8 mouse cellular contexts compared by ENCODE assay signal in genomic region chr8:3586993-3587390, GRCm38 (mm10). TPM values are rescaled to one million over a fixed set of nuclear protein-coding genes. Genes with fewer than 3 reads are reported as not detected.
DNase-seq lines count a peak whose midpoint lies in the region; ATAC-seq lines count a peak whose summit lies in the region.

TSS of gene Camsap3 (plus strand) at chr8:3587293.

- 0 out of 2 replicates have a peak, but pooled peaks have one; percentile 1 for ATAC-seq in embryonic facial prominence, embryonic 12.5 days (ENCODE audit: insufficient number of reproducible peaks, insufficient read depth, low FRiP score, low TSS enrichment)
- ATAC-seq in intestine, embryonic 14.5 days (replicated peaks; ENCODE audit: low FRiP score, low TSS enrichment, low read depth): no peak; the same call in 1 of the 2 replicates
- ATAC-seq in midbrain, embryonic 11.5 days (ENCODE audit: low FRiP score): no peak

- peak within 1 kb of the TSS; percentile 67; the same call in 1 of the 2 replicates for H3K27ac ChIP-seq in embryonic facial prominence, embryonic 12.5 days
- H3K27ac ChIP-seq in intestine, embryonic 14.5 days (ENCODE audit: low read depth): peak within 1 kb of the TSS; percentile 81
- H3K27ac ChIP-seq in midbrain, embryonic 11.5 days (ENCODE audit: low read depth, low read length): no peak within 1 kb of the TSS; the same call in 1 of the 2 replicates

- peak within 1 kb of the TSS; percentile 72 for H3K9ac ChIP-seq in embryonic facial prominence, embryonic 12.5 days
- peak within 1 kb of the TSS; percentile 68 for H3K9ac ChIP-seq in intestine, embryonic 14.5 days (ENCODE audit: low read length)
- H3K9ac ChIP-seq in midbrain, embryonic 11.5 days (ENCODE audit: low read length): peak within 1 kb of the TSS; percentile 89

- no peak for DNase-seq in layer of hippocampus, adult 18-20 months (ENCODE audit: low spot score in 2 of 2)
- DNase-seq in layer of hippocampus, adult 9-11 months: no peak
- no peak for DNase-seq in intestine, embryonic 14.5 days (ENCODE audit: low spot score)
- no peak for DNase-seq in midbrain, embryonic 11.5 days (ENCODE audit: low spot score, missing footprints)
- DNase-seq in thymus, postnatal 36 days: no peak
- DNase-seq in kidney, postnatal 36 days: no peak
- no peak for DNase-seq in frontal cortex, postnatal 25 days (ENCODE audit: low spot score in 2 of 2)

- peaks cover 14% of the 10 kb centered on the region for H3K27me3 ChIP-seq in embryonic facial prominence, embryonic 12.5 days
- H3K27me3 ChIP-seq in intestine, embryonic 14.5 days (replicated peaks; ENCODE audit: control insufficient read depth, insufficient read depth, low read length): peaks cover 12% of the 10 kb centered on the region
- H3K27me3 ChIP-seq in midbrain, embryonic 11.5 days (ENCODE audit: control insufficient read depth, insufficient read depth, low read length): peaks cover 3% of the 10 kb centered on the region

- no peaks in the 10 kb centered on the region for H3K36me3 ChIP-seq in embryonic facial prominence, embryonic 12.5 days
- no peaks in the 10 kb centered on the region for H3K36me3 ChIP-seq in intestine, embryonic 14.5 days (ENCODE audit: control insufficient read depth, insufficient read depth, low read length)
- H3K36me3 ChIP-seq in midbrain, embryonic 11.5 days (ENCODE audit: control insufficient read depth, insufficient read depth, low read length): no peaks in the 10 kb centered on the region

- peak within 1 kb of the TSS; percentile 72 for H3K4me3 ChIP-seq in embryonic facial prominence, embryonic 12.5 days
- H3K4me3 ChIP-seq in intestine, embryonic 14.5 days (ENCODE audit: low read depth, low read length): peak within 1 kb of the TSS; percentile 63
- peak within 1 kb of the TSS; percentile 83 for H3K4me3 ChIP-seq in midbrain, embryonic 11.5 days (ENCODE audit: low read depth, low read length)

- peaks cover 4% of the 10 kb centered on the region; the same call in 1 of the 2 replicates for H3K4me1 ChIP-seq in embryonic facial prominence, embryonic 12.5 days
- no peaks in the 10 kb centered on the region for H3K4me1 ChIP-seq in intestine, embryonic 14.5 days (replicated peaks; ENCODE audit: control insufficient read depth, insufficient read depth, low read length)
- no peaks in the 10 kb centered on the region for H3K4me1 ChIP-seq in midbrain, embryonic 11.5 days (ENCODE audit: control insufficient read depth, insufficient read depth, low read length)

- 11% methylated on average over 7 of the region's 7 CpGs for WGBS in embryonic facial prominence, embryonic 12.5 days
- 2% methylated on average over 7 of the region's 7 CpGs for WGBS in intestine, embryonic 14.5 days
- 5% methylated on average over 7 of the region's 7 CpGs for WGBS in midbrain, embryonic 11.5 days

- peak within 1 kb of the TSS; percentile 97 for H3K4me2 ChIP-seq in embryonic facial prominence, embryonic 12.5 days (replicated peaks)
- H3K4me2 ChIP-seq in intestine, embryonic 14.5 days (ENCODE audit: low read length): peak within 1 kb of the TSS; percentile 87
- peak within 1 kb of the TSS; percentile 95 for H3K4me2 ChIP-seq in midbrain, embryonic 11.5 days

- no peaks in the 10 kb centered on the region for H3K9me3 ChIP-seq in embryonic facial prominence, embryonic 12.5 days
- H3K9me3 ChIP-seq in intestine, embryonic 14.5 days (ENCODE audit: control insufficient read depth, low read length): no peaks in the 10 kb centered on the region
- no peaks in the 10 kb centered on the region for H3K9me3 ChIP-seq in midbrain, embryonic 11.5 days (ENCODE audit: control insufficient read depth, low read length)

RNA-seq across cellular contexts. Expression of gene Camsap3, which starts in this region (rescaled TPM):
- 10 to 100 TPM; 31.1 to 36.9 TPM for total RNA-seq in layer of hippocampus, adult 18-20 months (2021)
- polyA plus RNA-seq in embryonic facial prominence, embryonic 12.5 days (2016; fragmentation: Nextera tagmentation; extraction: Ambion mirVana): 9.1 and 10.0 TPM in 2 replicates
- polyA plus RNA-seq in intestine, embryonic 14.5 days (2014; fragmentation: Nextera tagmentation; extraction: Ambion mirVana): 19.7 and 21.5 TPM in 2 replicates
- 11.3 and 11.9 TPM in 2 replicates for polyA plus RNA-seq in midbrain, embryonic 11.5 days (2014; fragmentation: Nextera tagmentation; extraction: Ambion mirVana)
